Mouse (Mus musculus) B cell, adult 2 months (primary cell): ENCODE measurements around the gene Timm23.
A peak's percentile ranks its signal among the peaks of the same experiment; 100 is the strongest.
"Not testable (repeated sequence)": the region's sequence is repeated elsewhere in the genome, so short reads cannot be mapped to it uniquely, and the experiment has no call there.

Source experiments
- DNase-seq, 2 experiments: peaks; one replicate each; pipeline ENCODE4 v3.0.0; 2022

The Timm23 gene

DNA sequence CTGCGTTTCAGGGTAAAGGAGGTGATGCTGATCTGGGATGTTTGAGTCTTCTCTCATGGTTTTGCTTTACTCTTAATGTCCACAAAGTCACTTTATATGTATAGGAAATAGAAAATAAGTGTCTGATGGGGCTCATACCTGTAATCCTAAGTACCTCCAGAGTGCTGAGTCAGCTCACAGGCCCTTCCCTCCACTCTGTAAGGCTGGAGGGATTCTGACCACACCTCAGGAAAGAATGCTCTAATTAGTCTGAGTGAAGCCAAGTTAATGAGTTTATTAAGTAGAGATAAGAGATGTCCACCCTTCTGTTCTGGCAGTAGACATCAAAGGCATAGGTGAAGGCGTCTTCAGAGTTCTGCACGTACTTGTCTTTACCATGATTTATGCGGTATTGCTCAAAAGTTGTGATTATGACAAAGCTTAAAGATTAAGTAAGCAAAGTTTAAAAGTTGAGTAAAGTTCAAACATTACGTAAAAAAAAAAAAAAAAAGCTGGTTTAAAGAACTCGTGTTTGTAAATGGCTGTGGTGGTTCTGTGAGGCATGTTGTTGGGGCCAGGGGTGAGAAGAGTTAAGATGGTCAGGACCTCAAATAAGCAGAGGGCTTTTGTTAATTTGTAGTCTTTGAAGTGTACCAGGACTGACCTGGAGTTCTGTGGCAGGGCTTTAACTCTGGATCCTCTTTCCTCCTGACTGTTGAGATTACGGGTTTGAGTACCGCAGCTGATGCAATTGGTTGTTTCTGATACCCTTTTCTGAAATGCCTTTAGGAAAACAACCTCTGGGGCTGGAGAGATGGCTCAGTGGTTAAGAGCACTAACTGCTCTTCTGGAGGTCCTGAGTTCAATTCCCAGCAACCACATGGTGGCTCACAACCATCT lies 37.3 kb downstream of the Timm23 start:
- no peak for DNase-seq

GRCm38 (mm10) chr14:32163203-32163888 lies 38.4 kb downstream of the Timm23 start:
- no peak for DNase-seq

GRCm38 (mm10) chr14:32162231-32162630 lies 39.5 kb downstream of the Timm23 start:
- no peak for DNase-seq

DNA sequence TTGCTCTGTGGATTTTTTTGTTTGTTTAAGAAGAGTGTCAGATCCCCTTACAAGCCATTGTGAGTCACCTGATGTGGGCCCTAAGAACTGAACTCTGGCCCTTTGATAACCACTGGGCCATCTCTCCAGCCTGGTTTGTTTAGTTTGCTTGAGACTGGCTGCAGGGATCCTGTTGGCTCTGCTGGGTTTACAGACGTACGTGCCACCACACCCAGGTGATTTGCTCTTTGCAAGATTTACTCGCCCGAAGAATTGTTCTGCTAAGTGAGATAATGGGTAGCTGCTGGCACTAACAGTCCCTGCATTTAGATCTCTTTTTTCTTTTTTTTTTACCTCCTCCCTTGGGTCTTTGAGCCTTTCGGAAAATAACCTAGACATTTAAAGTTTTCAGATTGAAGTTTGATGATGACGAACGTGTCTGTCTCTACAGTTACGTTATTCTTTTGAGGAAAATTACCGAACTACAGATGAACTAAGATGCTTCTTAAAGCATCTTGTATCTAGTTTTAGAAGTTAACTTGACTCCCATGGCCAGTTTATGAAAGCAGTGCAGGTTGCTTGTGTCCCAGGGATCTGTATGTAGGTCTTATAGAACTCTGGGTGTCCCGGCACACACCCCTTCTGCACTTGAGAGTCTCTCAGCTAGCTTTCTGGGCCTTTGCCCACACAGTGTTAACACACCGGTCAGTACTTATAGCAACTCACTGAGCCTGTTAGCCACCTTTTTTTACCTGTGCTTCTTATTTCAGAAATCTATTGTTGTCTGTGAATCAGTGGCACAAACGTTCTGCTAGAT lies 40.4 kb downstream of the Timm23 start:
- no peak for DNase-seq

DNA sequence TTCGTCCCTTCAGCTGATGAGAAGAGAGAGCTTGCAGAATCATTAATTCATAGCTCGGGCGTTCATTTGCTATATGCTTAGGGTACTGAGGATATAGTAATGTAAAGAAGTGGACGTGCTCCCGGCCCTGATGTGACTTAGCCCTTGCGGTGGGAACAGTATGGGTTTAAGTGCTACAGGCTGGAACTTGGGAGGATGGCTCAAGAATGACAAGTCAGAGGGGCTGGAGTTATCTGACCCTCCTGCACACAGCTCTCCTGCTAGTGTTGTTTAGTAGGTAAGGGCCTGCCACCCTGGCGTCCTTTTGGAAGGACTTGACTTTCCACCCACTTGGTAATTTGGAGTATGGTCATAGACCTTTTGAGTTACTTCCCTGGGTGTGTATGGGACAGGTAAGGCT lies 41.1 kb downstream of the Timm23 start:
- DNase-seq = no peak

DNA sequence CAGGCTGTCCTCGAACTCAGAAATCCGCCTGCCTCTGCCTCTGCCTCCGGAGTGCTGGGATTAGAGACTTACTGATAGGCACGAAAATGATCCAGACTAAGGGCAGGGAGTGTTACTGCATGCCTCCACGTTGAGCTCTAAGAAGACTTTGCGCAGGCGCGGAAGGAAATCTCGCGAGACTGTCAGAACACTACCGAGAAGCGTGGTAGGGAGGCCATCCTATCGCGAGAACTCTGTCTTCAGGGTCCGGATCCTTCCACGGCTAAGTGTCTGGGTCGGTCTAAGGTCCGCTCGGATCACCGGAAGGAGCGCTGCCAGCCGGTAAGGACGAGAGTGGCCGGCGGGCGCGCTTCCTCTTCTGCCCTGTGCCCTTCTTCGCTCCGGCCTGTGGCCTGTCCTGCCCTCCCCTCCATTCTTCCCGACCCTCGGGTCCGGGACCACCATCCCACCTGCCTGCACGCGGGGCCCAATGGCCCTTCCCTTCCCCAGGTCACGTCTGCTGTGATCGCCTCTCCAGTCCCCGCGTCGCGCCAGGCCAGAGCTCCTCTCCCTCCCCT lies 41.9 kb downstream of the Timm23 start, which contains the start of gene Ncoa4:
Gene Ncoa4, plus strand, starts transcription at position 176 of the 557 bp plus-strand sequence.
- DNase-seq = peak; percentile 97

- peak in 1 of 2 experiments; percentile 66 for DNase-seq
Observed at GRCm38 (mm10) chr14:32159150-32159670, 42.5 kb downstream of the Timm23 start.

DNA sequence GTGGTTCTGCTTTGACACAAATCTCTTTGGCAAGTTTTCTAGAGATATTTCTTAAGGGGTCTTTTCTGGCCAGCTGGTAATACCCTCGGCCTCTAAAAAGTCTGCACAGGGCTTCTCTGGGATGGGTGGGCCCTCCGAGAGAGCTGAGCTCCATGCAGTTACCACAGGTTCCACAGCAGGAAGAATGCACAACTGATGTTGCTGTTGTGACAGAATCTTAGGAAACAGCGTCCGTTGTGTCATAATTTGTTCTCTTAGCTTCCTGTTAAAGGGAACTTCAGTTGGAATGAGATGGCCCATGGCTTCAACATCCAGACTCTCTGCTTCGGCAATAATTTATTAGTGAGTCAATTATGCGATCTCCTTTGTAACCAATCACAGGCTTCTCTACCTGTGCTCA lies 46.9 kb downstream of the Timm23 start:
- no peak for DNase-seq

DNA sequence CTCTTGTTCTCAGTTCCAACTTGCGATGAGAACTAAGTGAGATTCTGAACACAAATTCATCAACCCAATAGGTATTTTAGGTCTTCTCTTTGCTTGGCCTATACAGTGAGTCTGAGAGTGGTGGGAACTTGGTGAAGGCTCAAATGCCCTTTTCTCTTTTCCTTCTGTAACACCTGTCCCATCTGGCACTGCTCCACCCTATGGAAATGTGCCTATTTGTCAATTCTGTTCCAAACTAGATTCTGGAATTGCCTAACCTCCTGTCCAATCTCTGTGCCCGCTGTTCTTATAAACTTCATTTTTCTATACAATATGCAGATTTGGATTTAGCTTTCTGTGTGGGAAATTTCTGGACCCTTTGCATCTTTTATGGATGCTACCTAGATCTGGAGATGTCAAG lies 48.5 kb downstream of the Timm23 start:
- DNase-seq = no peak

DNA sequence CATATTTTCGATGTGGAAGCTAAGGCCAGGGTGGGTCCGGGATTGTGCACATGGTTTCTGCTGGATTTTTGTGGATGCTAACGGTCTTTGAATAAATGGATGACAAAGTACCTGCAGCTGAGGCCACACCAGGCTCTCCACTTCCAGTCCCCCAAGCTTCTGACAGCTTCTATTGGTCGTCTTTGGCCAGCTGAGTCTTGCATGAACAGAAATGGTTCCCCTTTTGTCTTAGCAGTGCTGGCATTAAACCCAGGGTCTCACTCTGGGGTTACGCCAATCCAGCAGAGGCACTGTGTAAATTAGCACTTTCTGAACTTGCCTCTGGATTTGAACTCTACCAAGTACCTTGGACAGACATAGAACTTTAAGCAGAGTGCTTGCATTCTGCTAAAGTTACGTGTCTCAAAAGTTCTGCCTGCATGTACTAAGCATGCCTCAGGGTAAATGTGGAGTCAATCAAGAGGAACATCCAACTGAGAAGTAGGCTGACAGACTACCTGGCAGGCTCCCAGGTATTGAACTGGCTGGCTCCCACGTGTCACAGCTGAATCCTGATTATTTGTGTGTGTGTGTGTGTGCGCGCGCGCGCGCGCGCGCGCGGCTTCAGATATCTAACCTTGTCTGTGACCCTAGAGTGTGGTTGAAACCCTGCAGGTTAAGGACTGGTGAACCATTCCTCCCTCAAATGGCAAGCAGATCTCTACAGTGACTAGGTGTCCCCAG lies 49.3 kb downstream of the Timm23 start:
- DNase-seq = no peak

DNA sequence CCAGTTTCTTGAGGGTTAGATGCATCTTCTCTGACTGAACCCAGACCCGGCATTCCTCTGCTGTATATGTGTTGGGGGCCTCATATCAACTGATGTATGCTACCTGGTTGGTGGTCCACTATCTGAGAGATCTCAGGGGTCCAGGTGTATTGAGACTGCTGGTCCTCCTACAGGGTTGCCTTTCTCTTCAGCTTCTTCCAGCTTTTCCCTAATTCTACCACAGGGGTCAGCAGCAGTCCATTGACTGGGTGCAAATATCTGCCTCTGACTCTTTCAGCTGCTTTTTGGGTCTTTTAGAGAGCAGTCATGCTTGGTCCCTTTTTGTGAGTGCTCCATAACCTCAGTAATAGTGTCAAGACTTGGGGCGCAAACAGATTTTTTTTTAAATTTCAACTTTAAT lies 50.8 kb downstream of the Timm23 start:
- no peak for DNase-seq

DNA sequence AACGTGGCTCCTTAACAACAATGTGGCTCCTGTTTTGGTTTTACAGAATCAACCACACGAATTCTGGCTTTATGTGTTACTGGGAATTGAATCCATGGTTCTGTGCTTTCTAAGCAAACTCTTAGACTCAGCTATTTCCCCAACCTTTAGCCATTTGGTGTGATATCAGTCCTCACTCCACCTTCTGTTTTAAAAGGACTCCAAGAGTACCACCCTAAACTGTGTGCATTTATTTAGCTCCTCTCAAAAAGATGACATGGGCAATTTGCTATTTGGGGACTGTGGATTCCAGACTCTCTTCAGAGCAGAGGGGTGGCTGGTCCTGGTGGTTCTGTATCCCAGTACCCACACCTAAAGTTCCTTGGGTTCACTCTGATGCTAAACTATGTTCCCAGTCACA lies 55.1 kb downstream of the Timm23 start:
- DNase-seq = no peak

DNA sequence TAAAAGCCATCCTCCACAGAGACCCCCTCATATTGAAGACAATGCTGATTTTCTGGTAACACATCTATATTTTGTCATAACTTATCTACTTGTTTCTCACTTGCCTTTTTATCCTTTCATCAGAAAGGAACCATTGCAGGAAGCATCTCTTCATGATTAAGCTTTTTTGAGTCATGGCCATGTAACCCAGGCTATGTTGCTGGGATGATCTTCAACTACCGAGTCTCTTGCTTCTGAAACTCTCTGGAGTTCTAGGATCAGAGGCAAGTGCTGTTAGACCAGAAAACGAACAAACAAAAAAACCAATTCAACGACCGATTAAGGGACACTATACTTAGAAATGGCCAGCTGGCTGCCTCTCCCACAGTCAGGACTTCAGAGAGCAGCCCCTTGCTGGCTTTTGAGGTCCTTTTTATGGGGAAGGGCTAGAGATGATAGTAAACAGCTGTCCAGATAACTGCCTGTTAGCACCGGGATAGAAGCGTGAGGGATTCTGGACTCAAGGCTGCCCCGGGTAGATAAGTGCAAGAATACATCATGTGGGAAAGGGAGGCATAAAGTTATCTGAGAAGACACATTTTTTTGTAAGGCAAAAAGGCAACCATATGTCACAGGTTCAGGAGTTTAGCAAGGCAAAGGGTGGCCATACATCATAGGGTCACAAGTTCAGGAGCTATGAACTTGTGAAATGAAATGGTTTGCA lies 55.7 kb downstream of the Timm23 start:
- no peak for DNase-seq

- DNase-seq = no peak
Observed at GRCm38 (mm10) chr14:32145401-32145800, 56.3 kb downstream of the Timm23 start.

DNA sequence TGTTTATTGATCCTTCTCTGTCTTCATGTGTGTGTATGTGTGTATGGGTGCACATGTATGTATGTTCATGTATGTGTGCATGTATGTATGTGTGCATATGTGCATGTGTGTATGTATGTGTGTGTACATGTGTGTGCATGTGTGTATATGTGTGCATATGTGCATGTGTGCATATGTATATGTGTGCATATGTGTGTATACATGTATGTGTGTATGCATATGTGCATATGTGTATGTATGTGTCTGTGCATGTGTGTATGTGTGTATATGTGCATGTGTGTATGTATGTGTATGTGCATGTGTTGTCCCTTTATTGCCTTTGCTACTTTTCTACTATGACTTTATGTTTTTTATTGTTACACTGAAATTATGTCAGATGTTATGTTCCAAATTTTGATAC lies 57.0 kb downstream of the Timm23 start:
- DNase-seq = no peak

DNA sequence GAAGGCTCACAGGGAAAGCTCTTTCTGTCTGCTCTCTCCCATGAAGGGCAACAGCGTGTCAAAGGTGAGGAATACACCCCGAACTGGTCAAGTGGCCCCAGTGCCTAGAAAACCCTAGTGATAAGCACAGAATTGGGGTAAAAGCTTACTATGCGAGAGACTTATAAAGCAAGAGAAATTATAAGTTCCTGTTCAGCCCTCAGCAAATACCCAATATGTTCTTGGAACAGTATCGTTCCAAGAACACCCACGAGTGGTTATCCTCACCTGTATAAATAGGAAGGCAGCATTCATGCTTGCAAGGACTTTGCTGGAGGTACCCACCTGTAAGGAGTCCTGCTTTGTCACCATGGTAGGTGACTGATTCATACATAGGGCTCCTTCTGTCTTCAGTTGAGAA lies 60.0 kb downstream of the Timm23 start, which contains the start of gene Msmb:
Gene Msmb, plus strand, starts transcription at position 301 of the 400 bp plus-strand sequence.
- DNase-seq = no peak

- no peak for DNase-seq
Observed at GRCm38 (mm10) chr14:32140359-32140965, 61.2 kb downstream of the Timm23 start.

DNA sequence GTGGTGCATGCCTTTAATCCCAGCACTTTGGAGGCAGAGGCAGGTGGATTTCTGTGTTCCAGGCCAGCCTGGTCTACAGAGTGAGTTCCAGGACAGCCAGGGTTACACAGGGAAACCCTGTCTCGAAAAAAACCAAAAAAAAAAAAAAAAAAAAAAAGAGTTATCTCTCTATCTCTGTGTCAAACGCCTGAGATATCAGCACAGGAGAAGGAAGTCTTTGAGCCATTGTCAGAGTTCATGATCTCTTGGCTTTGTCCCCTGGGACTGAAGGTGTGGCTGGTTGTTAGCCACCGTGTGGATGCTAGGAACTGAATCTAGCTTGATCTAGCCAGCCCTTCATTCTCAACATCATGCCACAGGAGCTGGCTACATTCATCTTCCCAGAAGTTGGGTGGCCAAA lies 65.2 kb downstream of the Timm23 start:
- not testable (repeated sequence) for DNase-seq

DNA sequence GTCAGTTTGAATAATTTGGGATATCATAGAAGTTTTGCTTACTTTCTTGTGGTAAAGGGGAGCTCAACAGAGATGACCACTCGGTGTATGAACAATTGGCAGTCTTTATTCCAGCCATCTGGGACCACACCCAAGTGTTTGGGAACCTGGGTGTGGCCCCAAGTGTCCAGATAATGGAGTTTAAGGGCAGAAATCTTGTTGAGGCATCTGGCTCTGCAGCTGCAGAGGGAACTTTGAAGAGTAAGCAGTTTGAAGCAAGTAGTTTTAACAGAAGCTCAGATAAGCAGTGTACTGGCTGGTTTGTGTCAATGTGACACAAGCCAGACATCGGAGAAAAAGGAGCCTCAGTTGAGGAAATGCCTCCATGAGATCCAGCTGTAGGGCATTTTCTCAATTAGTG lies 67.4 kb downstream of the Timm23 start:
- no peak for DNase-seq

GRCm38 (mm10) chr14:32131836-32132235 lies 69.9 kb downstream of the Timm23 start:
- no peak for DNase-seq
